Mouse (Mus musculus) thymus, adult 18-20 months (tissue): ENCODE results near the gene Celsr3.

ENCODE experiments used
- DNase-seq, 2 experiments: peaks; one replicate each; pipeline ENCODE4 v3.0.0; 2022; ENCODE audit warnings: mixed read lengths in 2 of 2

Gene Celsr3

GRCm38 (mm10) chr9:108858792-108859527 lies 32.8 kb downstream of the Celsr3 start:
- DNase-seq = no peak
